Mouse (Mus musculus) hindbrain, embryonic 14.5 days (tissue): ENCODE data around the gene Arhgef12. TPM values are rescaled to one million over a fixed set of nuclear protein-coding genes. Genes with fewer than 3 reads are reported as not detected.
A peak's percentile ranks its signal among the peaks of the same experiment; 100 is the strongest.

Source experiments
- ATAC-seq: fragments of 200-750 bp; cut with Nextera tagmentation; 2 replicates; pipeline ENCODE4 v1.8.0; 2017; ENCODE audit warnings: moderate number of reproducible peaks, mild to moderate bottlenecking, moderate TSS enrichment, moderate library complexity; ENCODE audit not compliant: low FRiP score
- DNase-seq: peaks from one replicate; pipeline ENCODE4 v3.0.0-alpha.2; 2015; ENCODE audit warnings: low spot score
- H3K27ac ChIP-seq: fragments of 300-500 bp; sonication (generic); 2 replicates; pipeline ENCODE4 v1.5.1; 2014; ENCODE audit warnings: mild to moderate bottlenecking, moderate library complexity
- H3K27me3 ChIP-seq: fragments of 300-500 bp; sonication (generic); 2 replicates; pipeline ENCODE4 v1.6.1; 2014; ENCODE audit warnings: mild to moderate bottlenecking, low read length, mixed read lengths; ENCODE audit not compliant: control insufficient read depth, insufficient read depth
- H3K36me3 ChIP-seq: fragments of 300-500 bp; sonication (generic); replicated peaks from 2 replicates; pipeline ENCODE4 v1.6.1; 2014; ENCODE audit not compliant: control insufficient read depth, insufficient read depth
- H3K4me1 ChIP-seq: fragments of 300-500 bp; sonication (generic); replicated peaks from 2 replicates; pipeline ENCODE4 v1.6.1; 2014; ENCODE audit warnings: antibody characterized with exemption, low read length, mixed read lengths; ENCODE audit not compliant: control insufficient read depth, insufficient read depth
- H3K4me2 ChIP-seq: fragments of 300-500 bp; sonication (generic); replicated peaks from 2 replicates; pipeline ENCODE4 v1.6.1; 2014; ENCODE audit warnings: mild to moderate bottlenecking, moderate library complexity
- H3K4me3 ChIP-seq: fragments of 300-500 bp; sonication (generic); replicated peaks from 2 replicates; pipeline ENCODE4 v1.5.1; 2014; ENCODE audit warnings: mild to moderate bottlenecking, low read length
- H3K9ac ChIP-seq: fragments of 300-500 bp; sonication (generic); 2 replicates; pipeline ENCODE4 v1.6.1; 2014
- H3K9me3 ChIP-seq: fragments of 300-500 bp; sonication (generic); 2 replicates; pipeline ENCODE4 v1.6.1; 2016; ENCODE audit warnings: low read length; ENCODE audit not compliant: control insufficient read depth
- WGBS: fragments of 180-500 bp; shearing (Covaris S2); extraction: QIAGEN DNeasy Blood & Tissue Kit; methylation state at CpG from one replicate; pipeline ENCODE4 v1.1.7; 2014; 5-methylcytosine and 5-hydroxymethylcytosine counted together
- polyA plus RNA-seq: library from polyadenylated mRNA; unstranded; fragments of >200 nt; fragmentation: Nextera tagmentation; extraction: Ambion mirVana; gene quantifications from 2 replicates; pipeline ENCODE4 v1.2.1, GENCODE M21; 2014

The Arhgef12 gene
- polyA plus RNA-seq, 1 experiment from 2014 or later: 38.4 TPM

DNA sequence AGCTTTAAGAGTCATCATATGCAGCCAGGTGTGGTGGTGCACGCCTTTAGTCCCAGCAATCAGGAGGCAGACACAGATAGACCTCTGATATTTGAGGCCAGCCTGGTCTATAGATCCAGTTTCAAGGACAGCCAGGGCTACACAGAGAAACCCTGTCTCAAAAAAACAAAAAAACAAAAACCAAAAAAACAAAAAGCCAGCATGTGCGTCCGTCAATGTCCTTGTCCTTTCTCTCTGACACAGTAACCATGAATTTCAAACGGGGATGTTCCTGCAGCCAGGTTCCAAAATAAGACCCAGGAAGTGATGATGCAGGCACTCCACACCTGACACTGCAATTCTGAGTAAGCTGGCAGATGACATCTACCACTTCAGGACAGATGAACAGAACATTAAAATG, 12.2 kb downstream of the Arhgef12 start:
- WGBS: 84% methylated on average over 4 of the region's 4 CpGs
- no peak for DNase-seq
- no peak overlapping the region for H3K4me3 ChIP-seq
- no peak for ATAC-seq
- no peak overlapping the region for H3K4me2 ChIP-seq
- no peaks in the 10 kb centered on the region for H3K36me3 ChIP-seq
- no peak overlapping the region for H3K9ac ChIP-seq
- H3K9me3 ChIP-seq: no peaks in the 10 kb centered on the region
- H3K27ac ChIP-seq: no peak overlapping the region
- no peaks in the 10 kb centered on the region for H3K27me3 ChIP-seq
- H3K4me1 ChIP-seq: 0 out of 2 replicates have a peak, but pooled peaks cover 1% of the 10 kb centered on the region

DNA sequence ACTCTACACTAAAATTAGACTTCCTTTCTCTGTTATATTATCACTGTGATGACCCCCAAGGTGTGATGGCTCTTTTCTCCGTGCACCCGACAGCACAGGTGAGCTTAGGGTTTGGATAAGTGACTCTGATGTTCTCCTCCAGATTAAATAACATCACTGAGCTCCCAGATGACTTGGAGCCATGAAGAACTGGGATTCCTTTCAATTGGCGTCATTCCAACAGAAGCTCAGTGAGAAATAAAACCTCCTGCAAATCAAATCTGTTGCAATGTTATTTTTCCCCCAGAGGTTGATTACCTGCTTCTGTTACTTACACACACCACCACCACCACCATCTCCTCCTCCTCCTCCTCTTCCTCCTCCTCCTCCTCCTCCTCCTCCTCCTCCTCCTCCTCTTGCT, 13.2 kb downstream of the Arhgef12 start:
- DNase-seq (no peak), ATAC-seq (no peak)
- no peaks in the 10 kb centered on the region for H3K36me3 ChIP-seq
- no peak overlapping the region for H3K4me3 ChIP-seq
- H3K27ac ChIP-seq: no peak overlapping the region
- H3K9ac ChIP-seq: no peak overlapping the region
- H3K4me2 ChIP-seq: no peak overlapping the region
- no peaks in the 10 kb centered on the region for H3K9me3 ChIP-seq
- WGBS: 75% methylated on average over 3 of the region's 3 CpGs
- H3K27me3 ChIP-seq: no peaks in the 10 kb centered on the region
- H3K4me1 ChIP-seq: no peaks in the 10 kb centered on the region

DNA sequence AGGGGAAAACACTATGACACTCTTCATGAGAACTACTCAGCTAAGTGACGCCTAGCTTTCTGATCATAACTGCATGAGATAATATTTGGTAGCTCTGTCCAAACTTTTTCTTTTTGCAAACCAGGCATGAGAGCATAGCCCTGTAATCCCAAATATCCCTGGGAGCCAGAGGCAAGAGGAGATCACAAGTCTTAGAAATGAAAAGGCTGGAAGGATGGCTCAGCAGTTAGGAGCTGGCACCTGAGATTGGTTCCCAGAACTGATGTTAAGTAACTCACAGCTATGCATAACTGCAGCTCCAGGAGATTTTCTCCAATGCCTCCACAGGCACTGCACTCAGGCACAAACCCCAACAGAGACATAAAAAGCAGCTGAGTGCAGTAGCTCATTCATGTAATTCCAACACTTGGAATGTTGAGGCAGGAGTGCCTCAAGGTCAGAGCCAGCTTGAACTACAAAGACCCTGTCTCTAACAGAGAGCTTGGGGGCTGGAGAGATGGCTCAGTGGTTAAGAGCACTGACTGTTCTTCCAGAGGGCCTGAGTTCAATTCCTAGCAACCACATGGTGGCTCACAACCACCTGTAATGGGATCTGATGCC, 21.3 kb downstream of the Arhgef12 start:
- 95% methylated on average over 1 of the region's 1 CpGs for WGBS
- Histone ChIP-seq H3K36me3 (no peaks in the 10 kb centered on the region), H3K9me3 (no peaks in the 10 kb centered on the region), H3K4me1 (no peaks in the 10 kb centered on the region), H3K27ac (no peak overlapping the region), H3K27me3 (no peaks in the 10 kb centered on the region), H3K9ac (no peak overlapping the region), H3K4me3 (no peak overlapping the region), H3K4me2 (no peak overlapping the region)
- DNase-seq: no peak
- no peak for ATAC-seq

DNA sequence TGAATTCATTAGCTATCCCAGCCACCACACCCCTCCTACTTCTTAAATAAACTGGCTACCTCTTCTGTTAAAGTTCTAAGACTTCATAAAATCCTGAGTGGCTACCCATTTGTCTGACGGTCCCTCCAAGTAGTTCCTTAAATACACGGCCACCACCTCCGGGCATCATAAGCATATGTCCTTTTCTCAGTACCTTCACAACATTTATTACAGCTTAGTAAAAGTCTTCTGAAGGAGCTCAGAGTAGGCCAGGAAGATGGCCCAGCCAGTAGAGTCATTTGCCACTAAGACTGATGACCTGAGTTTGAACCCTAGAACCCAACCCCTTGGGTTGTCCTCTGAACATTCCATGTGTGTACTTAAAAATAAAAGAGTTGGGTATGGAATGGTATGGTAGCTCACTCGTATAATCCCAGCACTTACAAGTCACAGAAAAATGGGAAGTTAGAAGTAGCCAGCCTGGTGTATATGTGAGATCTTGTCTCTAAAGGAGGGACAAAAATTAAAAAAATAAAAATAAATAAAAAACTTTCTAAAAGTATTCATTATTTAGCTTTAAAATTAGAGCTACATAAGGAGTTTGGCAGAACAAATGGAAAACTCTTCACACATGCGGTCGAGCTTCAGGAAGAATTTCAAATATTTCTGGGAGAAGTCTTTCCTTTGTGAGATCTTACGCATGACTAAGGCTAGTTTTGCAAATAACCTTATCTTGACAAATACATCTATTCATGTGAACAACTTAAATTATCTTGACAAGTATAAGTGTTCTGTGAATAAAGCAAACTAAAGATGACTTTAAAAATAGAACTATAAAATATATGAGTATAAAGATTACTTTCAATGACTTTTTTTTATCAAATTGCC, 22.3 kb downstream of the Arhgef12 start:
- H3K9ac ChIP-seq: no peak overlapping the region
- H3K4me3 ChIP-seq: no peak overlapping the region
- H3K27me3 ChIP-seq: no peaks in the 10 kb centered on the region
- H3K4me2 ChIP-seq: no peak overlapping the region
- WGBS: 81% methylated on average over 7 of the region's 7 CpGs
- no peaks in the 10 kb centered on the region for H3K4me1 ChIP-seq
- no peak for DNase-seq
- no peaks in the 10 kb centered on the region for H3K36me3 ChIP-seq
- H3K27ac ChIP-seq: no peak overlapping the region
- no peaks in the 10 kb centered on the region for H3K9me3 ChIP-seq
- no peak for ATAC-seq

DNA sequence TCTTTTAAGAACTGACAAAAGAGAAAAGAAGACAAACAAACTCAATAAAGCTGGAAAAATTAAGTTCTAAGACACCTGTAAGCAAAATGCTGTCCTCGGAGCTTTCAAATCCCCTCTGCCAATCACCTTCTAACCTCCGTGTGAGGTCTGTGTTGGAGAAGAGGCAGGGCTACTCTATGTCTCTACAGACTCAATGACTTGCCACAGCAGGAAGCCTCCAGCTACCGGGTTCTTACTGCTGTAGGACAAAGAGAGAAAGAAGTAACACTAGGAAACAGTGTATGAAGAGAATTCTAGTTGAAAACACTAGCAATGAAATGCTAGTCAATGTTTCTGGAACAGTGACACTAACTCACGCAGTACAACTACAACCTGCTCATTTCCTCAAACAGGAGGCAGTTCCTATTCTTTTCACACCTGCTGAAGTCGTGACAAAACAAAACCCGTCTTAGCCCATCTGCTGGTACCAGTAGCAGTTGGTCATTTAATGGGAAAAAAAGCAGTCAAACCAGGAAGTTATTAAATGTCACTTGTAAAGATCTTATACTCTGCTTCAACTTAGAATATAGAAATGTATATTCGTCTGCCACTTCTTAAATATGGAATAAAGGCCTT, 23.5 kb downstream of the Arhgef12 start:
- DNase-seq: no peak
- WGBS: 24% methylated on average over 7 of the region's 7 CpGs
- Histone ChIP-seq H3K9ac (no peak overlapping the region), H3K27ac (no peak overlapping the region), H3K4me2 (no peak overlapping the region), H3K36me3 (no peaks in the 10 kb centered on the region), H3K4me3 (no peak overlapping the region), H3K27me3 (no peaks in the 10 kb centered on the region), H3K9me3 (no peaks in the 10 kb centered on the region), H3K4me1 (no peaks in the 10 kb centered on the region)
- ATAC-seq: no peak

DNA sequence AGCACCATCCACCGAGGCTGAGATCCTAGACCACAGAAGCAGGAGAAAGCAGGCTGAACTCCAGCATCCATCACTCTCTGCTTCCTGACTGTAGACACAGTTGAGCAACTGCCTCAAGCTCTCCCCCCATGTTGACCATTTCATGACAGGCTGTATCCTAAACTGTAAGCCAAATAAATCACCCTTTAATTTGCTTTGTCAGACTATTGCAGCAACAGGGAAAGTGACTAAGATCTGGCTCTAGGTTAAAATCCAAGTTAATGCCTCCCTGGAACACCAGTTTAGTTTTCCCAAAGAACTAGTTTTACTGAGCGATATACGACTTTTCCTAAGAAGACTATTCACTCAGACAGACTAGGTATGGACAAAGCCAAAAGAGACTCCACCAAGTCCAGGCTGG, 28.3 kb downstream of the Arhgef12 start:
- Histone ChIP-seq H3K9ac (no peak overlapping the region), H3K36me3 (no peaks in the 10 kb centered on the region), H3K27me3 (no peaks in the 10 kb centered on the region), H3K4me2 (no peak overlapping the region), H3K27ac (no peak overlapping the region), H3K4me1 (no peaks in the 10 kb centered on the region), H3K4me3 (no peak overlapping the region), H3K9me3 (no peaks in the 10 kb centered on the region)
- no peak for ATAC-seq
- 92% methylated on average over 3 of the region's 3 CpGs for WGBS
- DNase-seq: no peak

DNA sequence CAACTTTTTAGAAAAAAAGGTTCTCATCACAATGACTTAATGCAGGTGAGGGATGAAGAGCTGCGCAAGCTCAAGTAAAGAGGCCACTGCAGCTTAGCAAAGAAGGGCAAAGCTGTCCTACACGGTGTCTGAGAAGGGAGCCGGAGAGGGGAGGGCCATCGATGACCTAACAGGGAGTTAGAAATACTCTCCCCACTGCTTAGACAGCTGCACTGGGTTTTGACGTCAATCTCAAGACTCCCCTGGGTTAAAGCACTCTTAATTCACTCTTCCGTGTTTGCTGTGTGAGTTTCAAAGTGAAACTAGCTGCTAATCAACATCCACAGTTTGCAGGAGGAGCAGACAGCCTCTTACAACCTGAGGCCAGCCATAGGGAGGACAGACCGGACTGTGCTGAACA, 30.9 kb downstream of the Arhgef12 start:
- WGBS: 78% methylated on average over 7 of the region's 7 CpGs
- Histone ChIP-seq H3K9me3 (no peaks in the 10 kb centered on the region), H3K9ac (no peak overlapping the region), H3K4me3 (no peak overlapping the region), H3K27me3 (no peaks in the 10 kb centered on the region), H3K4me2 (no peak overlapping the region), H3K4me1 (peaks cover 5% of the 10 kb centered on the region; the same call in 1 of the 2 replicates), H3K36me3 (no peaks in the 10 kb centered on the region), H3K27ac (no peak overlapping the region)
- no peak for ATAC-seq
- DNase-seq: no peak

DNA sequence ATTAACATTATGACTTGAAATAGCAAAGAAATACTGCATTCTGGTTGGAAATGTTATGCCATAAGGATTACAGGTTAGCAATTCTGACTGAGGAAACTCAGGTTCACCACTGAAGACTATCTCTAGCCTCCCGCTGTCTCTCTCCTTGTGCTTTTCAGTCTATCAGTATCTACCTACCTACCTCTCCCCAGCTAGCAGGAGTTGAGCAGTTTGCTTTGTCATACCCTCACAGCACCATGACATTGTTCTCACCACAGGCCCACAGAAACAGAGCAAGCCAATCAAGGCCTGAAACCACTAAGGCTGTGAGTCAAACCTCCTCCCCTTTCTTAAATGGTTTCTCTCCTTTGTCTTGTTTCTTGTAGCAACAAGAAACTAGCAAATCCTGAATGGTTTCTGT, 32.4 kb downstream of the Arhgef12 start:
- H3K36me3 ChIP-seq: no peaks in the 10 kb centered on the region
- DNase-seq (no peak), ATAC-seq (no peak)
- no peak overlapping the region for H3K4me2 ChIP-seq
- H3K9me3 ChIP-seq: no peaks in the 10 kb centered on the region
- H3K27me3 ChIP-seq: no peaks in the 10 kb centered on the region
- H3K4me1 ChIP-seq: peaks cover 5% of the 10 kb centered on the region; the same call in 1 of the 2 replicates
- no peak overlapping the region for H3K4me3 ChIP-seq
- no peak overlapping the region for H3K27ac ChIP-seq
- 100% methylated on average over 1 of the region's 1 CpGs for WGBS
- H3K9ac ChIP-seq: no peak overlapping the region

DNA sequence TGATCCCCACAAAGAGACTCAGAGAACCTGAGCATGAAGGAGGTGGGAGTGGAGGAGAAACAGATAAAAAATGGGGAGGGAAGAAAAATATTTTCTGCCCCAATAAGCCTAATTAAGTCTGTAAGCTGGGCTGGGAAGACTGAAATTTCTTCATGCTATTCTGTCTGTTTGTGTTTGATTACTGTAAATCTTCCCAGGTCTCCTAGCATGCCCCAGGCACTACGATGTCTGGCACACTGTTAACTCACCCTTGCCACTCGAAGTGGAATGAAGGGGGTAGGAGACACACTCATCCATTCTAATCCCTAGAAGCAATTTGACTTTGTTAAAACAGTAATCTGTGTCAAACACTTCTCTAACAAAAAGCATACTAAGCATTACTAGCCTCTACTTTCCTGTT, 35.3 kb downstream of the Arhgef12 start:
- H3K9ac ChIP-seq: peak overlapping the region; percentile 88
- 37% methylated on average over 2 of the region's 2 CpGs for WGBS
- H3K4me1 ChIP-seq: peaks cover 30% of the 10 kb centered on the region
- H3K27ac ChIP-seq: peak overlapping the region; percentile 94
- no peaks in the 10 kb centered on the region for H3K27me3 ChIP-seq
- H3K36me3 ChIP-seq: no peaks in the 10 kb centered on the region
- ATAC-seq (no peak), DNase-seq (no peak)
- peak overlapping the region; percentile 53; the same call in 1 of the 2 replicates for H3K4me3 ChIP-seq
- peak overlapping the region; percentile 70 for H3K4me2 ChIP-seq
- no peaks in the 10 kb centered on the region for H3K9me3 ChIP-seq
